Mouse (Mus musculus) megakaryocyte, embryonic 14.5 days (primary cell): ENCODE results near the gene Col4a3bp. TPM values are rescaled to one million over a fixed set of nuclear protein-coding genes. Genes with fewer than 3 reads are reported as not detected.

ENCODE experiments used
- H3K27me3 ChIP-seq: replicated peaks from 2 replicates; pipeline ENCODE3; 2012; ENCODE audit warnings: inconsistent platforms
- H3K36me3 ChIP-seq: replicated peaks from 2 replicates; pipeline ENCODE3; 2012; ENCODE audit warnings: low read length, inconsistent platforms, mixed read lengths
- H3K4me1 ChIP-seq: 2 replicates; pipeline ENCODE4 v1.6.1; 2012; ENCODE audit warnings: inconsistent platforms
- H3K4me3 ChIP-seq: replicated peaks from 2 replicates; pipeline ENCODE3; 2012; ENCODE audit warnings: moderate library complexity, mild to moderate bottlenecking, inconsistent platforms
- H3K9me3 ChIP-seq: 2 replicates; pipeline ENCODE4 v1.6.1; 2012; ENCODE audit warnings: inconsistent platforms
- FLI1 ChIP-seq: IDR thresholded peaks from 2 replicates; pipeline ENCODE4 v1.6.1; 2012; ENCODE audit warnings: low read length, inconsistent platforms, mixed read lengths
- GATA1 ChIP-seq: IDR thresholded peaks from 3 replicates; pipeline ENCODE4 v1.6.1; 2012; ENCODE audit warnings: mixed read lengths, low read length, inconsistent platforms, borderline replicate concordance
- polyA plus RNA-seq: library from polyadenylated mRNA; stranded (reverse); fragments of >175 nt; gene quantifications from 2 replicates; pipeline ENCODE4 v1.2.3, GENCODE M21; 2012; ENCODE audit warnings: low replicate concordance; ENCODE audit not compliant: insufficient read depth

Col4a3bp gene
- polyA plus RNA-seq, 1 experiment, result 2.6 TPM

- Histone ChIP-seq H3K4me3 (no peak overlapping the region), H3K27me3 (no peaks in the 10 kb centered on the region), H3K36me3 (peaks cover 3% of the 10 kb centered on the region), H3K9me3 (peaks cover 10% of the 10 kb centered on the region; the same call in 1 of the 2 replicates), H3K4me1 (peaks cover 59% of the 10 kb centered on the region)
- no peak for TF ChIP-seq FLI1
- TF ChIP-seq GATA1, result no peak
Measured at GRCm38 (mm10) chr13:96677071-96677470, 134.7 kb downstream of the Col4a3bp start.

GRCm38 (mm10) chr13:96678616-96679015 lies 136.2 kb downstream of the Col4a3bp start:
- Histone ChIP-seq H3K4me1 (peaks cover 64% of the 10 kb centered on the region), H3K27me3 (no peaks in the 10 kb centered on the region), H3K4me3 (no peak overlapping the region), H3K36me3 (peaks cover 3% of the 10 kb centered on the region), H3K9me3 (peaks cover 10% of the 10 kb centered on the region; the same call in 1 of the 2 replicates)
- no peak for TF ChIP-seq GATA1
- TF ChIP-seq FLI1, result no peak

- Histone ChIP-seq H3K36me3 (peaks cover 3% of the 10 kb centered on the region), H3K4me3 (no peak overlapping the region), H3K4me1 (peaks cover 79% of the 10 kb centered on the region), H3K9me3 (peaks cover 10% of the 10 kb centered on the region; the same call in 1 of the 2 replicates), H3K27me3 (no peaks in the 10 kb centered on the region)
- TF ChIP-seq FLI1, result no peak
- no peak for TF ChIP-seq GATA1
Measured at GRCm38 (mm10) chr13:96680163-96681087, 138.0 kb downstream of the Col4a3bp start.

- Histone ChIP-seq H3K36me3 (peaks cover 3% of the 10 kb centered on the region), H3K27me3 (no peaks in the 10 kb centered on the region), H3K9me3 (peaks cover 10% of the 10 kb centered on the region; the same call in 1 of the 2 replicates), H3K4me3 (no peak overlapping the region), H3K4me1 (peaks cover 79% of the 10 kb centered on the region)
- TF ChIP-seq GATA1 (no peak), FLI1 (no peak)
Measured at GRCm38 (mm10) chr13:96681088-96681620, 138.7 kb downstream of the Col4a3bp start.

- H3K4me3 ChIP-seq, result no peak overlapping the region
- no peaks in the 10 kb centered on the region for H3K27me3 ChIP-seq
- peaks cover 72% of the 10 kb centered on the region for H3K4me1 ChIP-seq
- no peaks in the 10 kb centered on the region for H3K36me3 ChIP-seq
- no peak for TF ChIP-seq FLI1
- TF ChIP-seq GATA1, result no peak
- no peaks in the 10 kb centered on the region for H3K9me3 ChIP-seq
Measured at GRCm38 (mm10) chr13:96684779-96685178, 142.4 kb downstream of the Col4a3bp start.

GRCm38 (mm10) chr13:96687261-96687660 lies 144.8 kb downstream of the Col4a3bp start:
- no peaks in the 10 kb centered on the region for H3K36me3 ChIP-seq
- H3K27me3 ChIP-seq, result no peaks in the 10 kb centered on the region
- peaks cover 48% of the 10 kb centered on the region for H3K4me1 ChIP-seq
- no peak for TF ChIP-seq GATA1
- TF ChIP-seq FLI1, result no peak
- no peak overlapping the region for H3K4me3 ChIP-seq
- H3K9me3 ChIP-seq, result no peaks in the 10 kb centered on the region

Other genes with a start within 250 kb of the Col4a3bp start
- 0.41 and 0.72 TPM in 2 replicates for gene Poc5, start 154.3 kb upstream of the Col4a3bp start, polyA plus RNA-seq
- gene Ankdd1b, start 71.4 kb upstream of the Col4a3bp start, polyA plus RNA-seq, result not detected in 2 replicates
- not detected in 2 replicates for gene Gm17622, start 51.9 kb upstream of the Col4a3bp start, polyA plus RNA-seq
- 0.57 TPM in 1 of 2 replicates, not detected in the other for gene Polk, start within 50 bp of the Col4a3bp start, polyA plus RNA-seq
- gene Hmgcr, start 128.3 kb downstream of the Col4a3bp start, polyA plus RNA-seq, result 9.1 and 12.4 TPM in 2 replicates
- gene Ankrd31, start 205.7 kb downstream of the Col4a3bp start, polyA plus RNA-seq, result not detected in 2 replicates